Mouse (Mus musculus): Measurements from ENCODE around the gene Cnn1.

Gene Cnn1

DNA sequence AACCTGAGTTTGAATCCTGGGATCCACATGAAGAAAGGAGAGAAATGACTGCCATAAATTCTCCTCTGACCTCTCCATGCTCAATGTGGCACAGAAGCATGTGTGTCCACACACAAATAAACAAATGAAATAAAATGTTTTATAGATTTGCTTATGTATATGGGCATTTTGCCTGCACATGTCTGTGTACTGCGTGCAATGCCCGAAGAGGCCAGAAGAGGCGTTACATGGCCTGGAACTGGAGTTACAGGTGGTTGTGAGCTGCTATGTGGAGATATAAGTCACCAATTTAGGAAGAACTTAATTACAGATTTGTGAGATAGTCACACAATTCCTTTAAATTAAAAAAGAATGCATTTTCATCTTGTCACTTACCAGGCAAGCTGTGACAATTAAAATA lies 54.8 kb downstream of the Cnn1 start:
- no peak for ATAC-seq (ENCODE audit: insufficient number of reproducible peaks, low FRiP score, low TSS enrichment)

DNA sequence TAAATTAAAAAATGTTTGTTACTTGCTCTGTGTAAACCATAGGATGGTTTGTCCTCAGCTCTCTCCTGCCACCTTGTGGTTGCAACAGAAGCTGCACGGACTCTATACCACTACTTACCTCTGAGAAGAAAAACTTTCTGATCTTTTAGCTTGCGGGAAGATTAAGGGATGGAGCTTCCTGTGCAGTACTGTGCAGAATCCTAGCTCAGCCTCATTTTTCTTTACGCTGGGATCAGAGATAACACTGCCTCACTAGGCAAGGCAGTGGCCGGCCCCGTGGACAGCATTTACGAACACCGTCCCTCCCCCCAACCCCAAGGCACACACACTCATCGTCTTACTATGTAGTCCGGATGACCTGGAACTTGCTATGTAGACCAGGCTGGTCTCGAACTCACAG lies 56.6 kb downstream of the Cnn1 start:
- ATAC-seq (ENCODE audit: insufficient number of reproducible peaks, low FRiP score, low TSS enrichment) = no peak

GRCm38 (mm10) chr9:22156497-22157245 lies 57.7 kb downstream of the Cnn1 start, which contains the start of gene Pigyl:
Gene Pigyl, plus strand, starts transcription at chr9:22156846.
- ATAC-seq (ENCODE audit: insufficient number of reproducible peaks, low FRiP score, low TSS enrichment) = peak; percentile 95

GRCm38 (mm10) chr9:22157516-22158265 lies 58.7 kb downstream of the Cnn1 start:
- no peak for ATAC-seq (ENCODE audit: insufficient number of reproducible peaks, low FRiP score, low TSS enrichment)
